Mouse (Mus musculus): Measurements from ENCODE around the gene Ddx39. TPM values are rescaled to one million over a fixed set of nuclear protein-coding genes. Genes with fewer than 3 reads are reported as not detected.

The Ddx39 gene
- polyA plus RNA-seq (2015; fragmentation: Nextera tagmentation; extraction: Ambion mirVana) = 183 and 200 TPM in 2 replicates

- ATAC-seq = peak; percentile 100
Measured at GRCm38 (mm10) chr8:83715031-83715690, at the start of gene Ddx39. Gene Ddx39 (plus strand): TSS chr8:83715177.

GRCm38 (mm10) chr8:83665969-83666865 is 48.8 kb upstream of the Ddx39 start, which contains the start of gene Ptger1:
Gene Ptger1 (plus strand): TSS chr8:83666678.
- Histone ChIP-seq H3K36me3 (ENCODE audit: poor library complexity, severe bottlenecking) (peaks cover 33% of the 10 kb centered on the region), H3K9me3 (replicated peaks) (no peaks in the 10 kb centered on the region), H3K4me1 (peaks cover 38% of the 10 kb centered on the region), H3K9ac (peak within 1 kb of the TSS; percentile 21; the same call in 1 of the 2 replicates), H3K27ac (no peak within 1 kb of the TSS), H3K27me3 (peaks cover 4% of the 10 kb centered on the region; the same call in 1 of the 2 replicates), H3K4me2 (no peak within 1 kb of the TSS), H3K4me3 (no peak within 1 kb of the TSS)
- 37% methylated on average over 14 of the region's 14 CpGs for WGBS
- ATAC-seq = no peak

More at GRCm38 (mm10) chr8:83715031-83715690, at the start of gene Ddx39:
- under 1% methylated on average over 63 of the region's 63 CpGs for WGBS
- Histone ChIP-seq H3K9ac (peak within 1 kb of the TSS; percentile 87), H3K4me1 (peaks cover 17% of the 10 kb centered on the region), H3K4me2 (peak within 1 kb of the TSS; percentile 94), H3K4me3 (peak within 1 kb of the TSS; percentile 96), H3K27me3 (0 out of 2 replicates have a peak, but pooled peaks cover 6% of the 10 kb centered on the region), H3K27ac (peak within 1 kb of the TSS; percentile 91), H3K9me3 (replicated peaks) (no peaks in the 10 kb centered on the region), H3K36me3 (ENCODE audit: poor library complexity, severe bottlenecking) (peaks cover 12% of the 10 kb centered on the region)

- Histone ChIP-seq H3K36me3 (ENCODE audit: poor library complexity, severe bottlenecking) (peaks cover 39% of the 10 kb centered on the region), H3K4me2 (no peak overlapping the region), H3K4me3 (no peak overlapping the region), H3K4me1 (peaks cover 31% of the 10 kb centered on the region), H3K27ac (no peak overlapping the region), H3K27me3 (peaks cover 4% of the 10 kb centered on the region; the same call in 1 of the 2 replicates), H3K9ac (peak overlapping the region; percentile 21; the same call in 1 of the 2 replicates), H3K9me3 (replicated peaks) (no peaks in the 10 kb centered on the region)
- WGBS = 88% methylated on average over 3 of the region's 3 CpGs
- no peak for ATAC-seq
Measured at GRCm38 (mm10) chr8:83666866-83667234, 48.1 kb upstream of the Ddx39 start.

GRCm38 (mm10) chr8:83667526-83667925 is 47.5 kb upstream of the Ddx39 start:
- WGBS = 87% methylated on average over 10 of the region's 10 CpGs
- Histone ChIP-seq H3K4me2 (peak overlapping the region; percentile 72), H3K36me3 (ENCODE audit: poor library complexity, severe bottlenecking) (peaks cover 46% of the 10 kb centered on the region), H3K27me3 (peaks cover 4% of the 10 kb centered on the region; the same call in 1 of the 2 replicates), H3K27ac (no peak overlapping the region), H3K9me3 (replicated peaks) (no peaks in the 10 kb centered on the region), H3K4me3 (no peak overlapping the region), H3K4me1 (peaks cover 25% of the 10 kb centered on the region), H3K9ac (peak overlapping the region; percentile 68; the same call in 1 of the 2 replicates)
- peak; percentile 6; the same call in 1 of the 2 replicates for ATAC-seq

- peak overlapping the region; percentile 72 for H3K4me2 ChIP-seq
- no peak overlapping the region for H3K27ac ChIP-seq
- peaks cover 4% of the 10 kb centered on the region; the same call in 1 of the 2 replicates for H3K27me3 ChIP-seq
- WGBS = 23% methylated on average over 80 of the region's 80 CpGs
- H3K9me3 ChIP-seq (replicated peaks) = no peaks in the 10 kb centered on the region
- peaks cover 22% of the 10 kb centered on the region for H3K4me1 ChIP-seq
- peak; percentile 69 for ATAC-seq
- H3K9ac ChIP-seq = peak overlapping the region; percentile 68
- peaks cover 53% of the 10 kb centered on the region for H3K36me3 ChIP-seq (ENCODE audit: poor library complexity, severe bottlenecking)
- peak overlapping the region; percentile 40 for H3K4me3 ChIP-seq
Measured at GRCm38 (mm10) chr8:83668010-83668916, 46.7 kb upstream of the Ddx39 start.

- H3K27ac ChIP-seq = no peak overlapping the region
- ATAC-seq = no peak
- peaks cover 22% of the 10 kb centered on the region for H3K4me1 ChIP-seq
- no peak overlapping the region for H3K4me2 ChIP-seq
- no peak overlapping the region for H3K9ac ChIP-seq
- WGBS = 78% methylated on average over 16 of the region's 16 CpGs
- peak overlapping the region; percentile 40; the same call in 1 of the 2 replicates for H3K4me3 ChIP-seq
- H3K27me3 ChIP-seq = peaks cover 4% of the 10 kb centered on the region; the same call in 1 of the 2 replicates
- H3K36me3 ChIP-seq (ENCODE audit: poor library complexity, severe bottlenecking) = peaks cover 58% of the 10 kb centered on the region
- no peaks in the 10 kb centered on the region for H3K9me3 ChIP-seq (replicated peaks)
Measured at GRCm38 (mm10) chr8:83669013-83669412, 46.0 kb upstream of the Ddx39 start.

GRCm38 (mm10) chr8:83672936-83673335 is 42.0 kb upstream of the Ddx39 start:
- peaks cover 6% of the 10 kb centered on the region for H3K4me1 ChIP-seq
- WGBS = 63% methylated on average over 5 of the region's 5 CpGs

GRCm38 (mm10) chr8:83674497-83674896 is 40.5 kb upstream of the Ddx39 start:
- H3K9me3 ChIP-seq (replicated peaks) = no peaks in the 10 kb centered on the region
- WGBS = 91% methylated on average over 5 of the region's 5 CpGs

More at GRCm38 (mm10) chr8:83672936-83673335, 42.0 kb upstream of the Ddx39 start:
- Histone ChIP-seq H3K9ac (no peak overlapping the region), H3K4me3 (no peak overlapping the region), H3K27ac (no peak overlapping the region), H3K36me3 (ENCODE audit: poor library complexity, severe bottlenecking) (peaks cover 83% of the 10 kb centered on the region), H3K9me3 (replicated peaks) (no peaks in the 10 kb centered on the region), H3K4me2 (no peak overlapping the region), H3K27me3 (no peaks in the 10 kb centered on the region)
- ATAC-seq = no peak

GRCm38 (mm10) chr8:83679866-83680265 is 35.1 kb upstream of the Ddx39 start:
- Histone ChIP-seq H3K27ac (no peak overlapping the region), H3K9me3 (replicated peaks) (no peaks in the 10 kb centered on the region), H3K4me1 (no peaks in the 10 kb centered on the region), H3K36me3 (ENCODE audit: poor library complexity, severe bottlenecking) (peaks cover 94% of the 10 kb centered on the region), H3K4me2 (no peak overlapping the region), H3K27me3 (no peaks in the 10 kb centered on the region), H3K4me3 (no peak overlapping the region), H3K9ac (no peak overlapping the region)
- no peak for ATAC-seq
- 93% methylated on average over 12 of the region's 12 CpGs for WGBS

More at GRCm38 (mm10) chr8:83674497-83674896, 40.5 kb upstream of the Ddx39 start:
- ATAC-seq = no peak
- no peak overlapping the region for H3K4me2 ChIP-seq
- no peaks in the 10 kb centered on the region for H3K27me3 ChIP-seq
- no peak overlapping the region for H3K27ac ChIP-seq
- H3K4me3 ChIP-seq = no peak overlapping the region
- H3K9ac ChIP-seq = no peak overlapping the region
- H3K4me1 ChIP-seq = no peaks in the 10 kb centered on the region
- H3K36me3 ChIP-seq (ENCODE audit: poor library complexity, severe bottlenecking) = peaks cover 93% of the 10 kb centered on the region

GRCm38 (mm10) chr8:83680603-83681002 is 34.4 kb upstream of the Ddx39 start:
- Histone ChIP-seq H3K4me3 (no peak overlapping the region), H3K9ac (no peak overlapping the region), H3K27ac (no peak overlapping the region), H3K27me3 (no peaks in the 10 kb centered on the region), H3K4me2 (no peak overlapping the region), H3K36me3 (ENCODE audit: poor library complexity, severe bottlenecking) (peaks cover 96% of the 10 kb centered on the region), H3K9me3 (replicated peaks) (no peaks in the 10 kb centered on the region), H3K4me1 (no peaks in the 10 kb centered on the region)
- WGBS = 91% methylated on average over 5 of the region's 5 CpGs
- no peak for ATAC-seq

GRCm38 (mm10) chr8:83681099-83681498 is 33.9 kb upstream of the Ddx39 start:
- Histone ChIP-seq H3K9ac (no peak overlapping the region), H3K4me2 (no peak overlapping the region), H3K27me3 (no peaks in the 10 kb centered on the region), H3K4me1 (no peaks in the 10 kb centered on the region), H3K9me3 (replicated peaks) (no peaks in the 10 kb centered on the region), H3K27ac (no peak overlapping the region), H3K4me3 (no peak overlapping the region), H3K36me3 (ENCODE audit: poor library complexity, severe bottlenecking) (peaks cover 96% of the 10 kb centered on the region)
- no peak for ATAC-seq
- 25% methylated on average over 6 of the region's 6 CpGs for WGBS
